Mouse (Mus musculus) stomach, embryonic 16.5 days (tissue): ENCODE results near the gene Elavl4. TPM values are rescaled to one million over a fixed set of nuclear protein-coding genes. Genes with fewer than 3 reads are reported as not detected.

Experiments
- ATAC-seq: fragments of 200-750 bp; cut with Nextera tagmentation; 2 replicates; pipeline ENCODE4 v1.8.0; 2017; ENCODE audit warnings: moderate number of reproducible peaks, moderate TSS enrichment; ENCODE audit not compliant: insufficient read depth, low FRiP score
- H3K27ac ChIP-seq: fragments of 300-500 bp; sonication (generic); 2 replicates; pipeline ENCODE4 v1.5.1; 2014; ENCODE audit warnings: low read length
- H3K27me3 ChIP-seq: fragments of 300-500 bp; sonication (generic); 2 replicates; pipeline ENCODE4 v1.6.1; 2014; ENCODE audit warnings: low read length, control low read depth, mixed read lengths; ENCODE audit not compliant: control insufficient read depth, insufficient read depth
- H3K36me3 ChIP-seq: fragments of 300-500 bp; sonication (generic); 2 replicates; pipeline ENCODE4 v1.6.1; 2014; ENCODE audit warnings: low read length; ENCODE audit not compliant: control insufficient read depth, insufficient read depth
- H3K4me1 ChIP-seq: fragments of 300-500 bp; sonication (generic); 2 replicates; pipeline ENCODE4 v1.6.1; 2014; ENCODE audit warnings: low read length, control low read depth, mixed read lengths; ENCODE audit not compliant: control insufficient read depth, insufficient read depth
- H3K4me2 ChIP-seq: fragments of 300-500 bp; sonication (generic); 2 replicates; pipeline ENCODE4 v1.6.1; 2014; ENCODE audit warnings: low read depth, low read length, mixed read lengths
- H3K4me3 ChIP-seq: fragments of 300-500 bp; sonication (generic); replicated peaks from 2 replicates; pipeline ENCODE4 v1.5.1; 2014; ENCODE audit warnings: mild to moderate bottlenecking, low read length
- H3K9ac ChIP-seq: fragments of 300-500 bp; sonication (generic); 2 replicates; pipeline ENCODE4 v1.6.1; 2014; ENCODE audit warnings: low read length
- H3K9me3 ChIP-seq: fragments of 300-500 bp; sonication (generic); replicated peaks from 2 replicates; pipeline ENCODE4 v1.6.1; 2016; ENCODE audit warnings: low read length, control low read depth; ENCODE audit not compliant: control insufficient read depth
- WGBS: fragments of 180-500 bp; shearing (Covaris S2); extraction: QIAGEN DNeasy Blood & Tissue Kit; methylation state at CpG from one replicate; pipeline ENCODE4 v1.1.7; 2014; 5-methylcytosine and 5-hydroxymethylcytosine counted together
- polyA plus RNA-seq: library from polyadenylated mRNA; unstranded; fragments of >200 nt; fragmentation: Nextera tagmentation; extraction: Ambion mirVana; gene quantifications from 2 replicates; pipeline ENCODE4 v1.2.1, GENCODE M21; 2015

The Elavl4 gene
- polyA plus RNA-seq, 1 experiment from 2014 or later, result 35.3 TPM

GRCm38 (mm10) chr4:110285346-110286330 is 66.1 kb downstream of the Elavl4 start:
- Histone ChIP-seq H3K9me3 (no peaks in the 10 kb centered on the region), H3K27me3 (no peaks in the 10 kb centered on the region), H3K4me1 (no peaks in the 10 kb centered on the region), H3K4me3 (0 out of 2 replicates have a peak overlapping the region, but pooled peaks have one; percentile 1), H3K36me3 (no peaks in the 10 kb centered on the region), H3K9ac (no peak overlapping the region), H3K27ac (no peak overlapping the region), H3K4me2 (peak overlapping the region; percentile 10; the same call in 1 of the 2 replicates)
- ATAC-seq, result no peak
- WGBS, result 22% methylated on average over 15 of the region's 15 CpGs

DNA sequence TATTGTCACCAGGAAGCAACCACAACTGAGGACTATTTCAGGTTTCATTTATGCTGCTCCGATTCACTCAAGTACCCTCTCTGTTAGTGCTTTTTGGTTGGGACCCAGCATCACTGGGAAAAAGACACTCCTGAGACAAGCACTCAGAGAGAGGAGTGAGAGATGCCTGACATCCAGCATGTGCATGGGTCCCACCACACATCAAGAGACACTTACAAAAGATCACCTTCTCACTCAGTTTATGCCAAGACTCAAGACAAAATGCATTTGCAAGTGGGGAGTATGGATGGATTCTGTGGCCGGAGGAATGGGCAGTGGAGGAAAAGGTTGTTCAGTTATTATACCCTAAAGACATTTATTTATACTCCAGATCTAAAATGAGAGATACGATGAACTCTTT is 67.3 kb downstream of the Elavl4 start:
- WGBS, result 86% methylated on average over 3 of the region's 3 CpGs
- H3K4me3 ChIP-seq, result no peak overlapping the region

DNA sequence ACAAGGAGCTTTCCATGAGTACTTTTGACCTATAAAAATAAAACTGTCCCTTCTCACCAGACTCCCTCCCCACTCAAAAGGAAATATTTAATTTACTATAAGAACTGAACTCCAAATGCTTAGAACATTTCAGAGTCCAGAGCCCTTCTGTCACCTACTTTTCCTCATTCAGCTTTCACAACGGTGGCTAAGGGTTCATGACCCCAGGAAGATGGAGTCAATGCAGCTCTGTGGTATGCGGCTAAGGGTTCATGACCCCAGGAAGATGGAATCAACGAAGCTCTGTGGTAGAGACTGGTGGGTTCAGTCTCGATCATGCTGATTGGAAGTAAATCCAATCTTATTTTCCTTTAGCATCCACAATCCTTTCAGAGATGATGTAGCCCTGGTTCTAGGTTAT is 81.7 kb downstream of the Elavl4 start:
- Histone ChIP-seq H3K4me2 (no peak overlapping the region), H3K4me3 (no peak overlapping the region), H3K9ac (no peak overlapping the region), H3K4me1 (no peaks in the 10 kb centered on the region), H3K36me3 (no peaks in the 10 kb centered on the region), H3K9me3 (no peaks in the 10 kb centered on the region), H3K27me3 (no peaks in the 10 kb centered on the region), H3K27ac (no peak overlapping the region)
- no peak for ATAC-seq
- 21% methylated on average over 4 of the region's 4 CpGs for WGBS

More for the DNA sequence above, 67.3 kb downstream of the Elavl4 start:
- Histone ChIP-seq H3K4me2 (no peak overlapping the region), H3K27me3 (no peaks in the 10 kb centered on the region), H3K36me3 (no peaks in the 10 kb centered on the region), H3K27ac (no peak overlapping the region), H3K4me1 (no peaks in the 10 kb centered on the region), H3K9me3 (no peaks in the 10 kb centered on the region), H3K9ac (no peak overlapping the region)
- no peak for ATAC-seq

DNA sequence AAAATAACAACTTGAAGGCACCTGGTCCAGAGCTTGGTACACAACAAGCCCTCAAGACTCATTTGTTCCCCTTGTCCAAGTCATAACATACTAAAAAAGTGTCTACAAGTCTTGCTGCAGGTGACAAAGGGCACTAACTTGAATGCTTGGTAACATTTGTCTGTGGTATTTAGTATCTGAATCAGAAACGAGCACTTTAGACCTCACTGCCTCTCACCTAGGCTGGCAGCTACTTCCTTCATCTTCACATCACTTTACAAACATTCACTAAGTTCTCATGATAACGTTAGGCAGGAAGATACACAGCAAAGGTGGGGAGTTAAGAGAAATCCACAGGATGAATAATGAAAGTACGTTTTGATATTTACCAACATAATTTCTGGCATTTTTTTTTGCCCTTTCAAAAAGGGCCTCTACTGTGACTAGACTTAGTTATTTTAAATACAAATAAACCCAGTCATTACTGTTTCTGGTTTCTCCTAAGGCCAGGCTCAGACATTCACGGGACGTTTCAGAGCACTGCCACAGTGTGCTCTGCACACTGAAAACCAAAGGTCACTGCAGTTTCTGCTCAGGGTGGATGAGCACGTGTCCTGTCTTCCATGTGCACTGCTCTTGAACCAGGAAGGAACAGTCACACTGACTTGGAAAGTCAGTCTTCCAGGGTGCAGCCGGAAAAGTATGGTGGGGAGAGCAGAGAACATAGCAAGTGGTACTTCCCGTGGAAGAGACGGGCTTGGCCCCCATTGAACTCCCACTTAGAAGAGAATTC is 84.7 kb downstream of the Elavl4 start:
- no peak overlapping the region for H3K27ac ChIP-seq
- H3K4me2 ChIP-seq, result no peak overlapping the region
- H3K4me3 ChIP-seq, result no peak overlapping the region
- H3K9me3 ChIP-seq, result no peaks in the 10 kb centered on the region
- H3K9ac ChIP-seq, result no peak overlapping the region
- H3K36me3 ChIP-seq, result no peaks in the 10 kb centered on the region
- H3K27me3 ChIP-seq, result no peaks in the 10 kb centered on the region
- ATAC-seq, result no peak
- WGBS, result 48% methylated on average over 9 of the region's 9 CpGs
- H3K4me1 ChIP-seq, result no peaks in the 10 kb centered on the region

GRCm38 (mm10) chr4:110264345-110264943 is 87.3 kb downstream of the Elavl4 start:
- WGBS, result 43% methylated on average over 8 of the region's 8 CpGs
- Histone ChIP-seq H3K9me3 (no peaks in the 10 kb centered on the region), H3K27me3 (no peaks in the 10 kb centered on the region), H3K9ac (no peak overlapping the region), H3K4me2 (no peak overlapping the region), H3K27ac (no peak overlapping the region), H3K36me3 (no peaks in the 10 kb centered on the region), H3K4me3 (no peak overlapping the region), H3K4me1 (no peaks in the 10 kb centered on the region)
- ATAC-seq, result no peak

DNA sequence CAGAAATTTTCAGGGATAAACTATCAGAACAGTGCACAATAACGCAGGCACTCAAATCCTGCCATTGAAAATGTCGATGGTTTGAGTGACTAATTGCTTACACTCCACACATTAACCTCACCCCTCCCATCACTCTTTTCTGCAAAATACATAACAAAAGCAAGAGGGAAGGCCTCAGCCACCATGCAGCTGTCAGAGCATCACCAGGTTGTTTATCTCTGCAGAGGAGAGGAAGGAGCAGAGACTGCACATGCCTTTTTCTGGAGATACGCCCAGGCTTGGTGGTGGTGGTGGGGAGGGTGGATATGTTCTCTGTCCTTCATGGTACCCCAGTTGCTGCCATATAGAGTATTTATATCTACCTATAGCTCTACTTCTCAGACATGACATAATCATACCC is 94.3 kb downstream of the Elavl4 start:
- H3K36me3 ChIP-seq, result no peaks in the 10 kb centered on the region
- H3K4me3 ChIP-seq, result no peak overlapping the region
- H3K4me2 ChIP-seq, result no peak overlapping the region
- H3K9ac ChIP-seq, result no peak overlapping the region
- WGBS, result 31% methylated on average over 3 of the region's 3 CpGs
- no peak for ATAC-seq
- H3K27me3 ChIP-seq, result no peaks in the 10 kb centered on the region
- H3K27ac ChIP-seq, result no peak overlapping the region
- no peaks in the 10 kb centered on the region for H3K4me1 ChIP-seq
- no peaks in the 10 kb centered on the region for H3K9me3 ChIP-seq

DNA sequence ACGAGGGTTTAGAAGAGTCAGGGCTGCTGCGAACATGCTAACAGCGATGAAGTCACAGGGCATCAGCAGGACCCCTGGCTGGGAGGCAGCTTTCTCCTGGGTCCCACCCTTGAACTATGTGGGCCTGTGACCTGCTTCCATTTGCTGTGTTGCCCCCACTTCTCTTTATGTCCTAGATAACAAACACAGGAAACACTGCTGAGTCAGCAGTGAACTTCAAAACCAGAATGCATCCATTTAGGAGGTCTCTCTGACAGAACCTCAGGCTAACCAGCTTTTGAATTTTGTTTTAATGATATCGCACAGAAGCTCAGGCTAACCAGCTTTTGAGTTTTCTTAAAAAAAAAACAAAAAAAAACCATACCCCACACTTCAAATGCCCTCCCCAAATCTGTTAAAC is 96.1 kb downstream of the Elavl4 start:
- no peaks in the 10 kb centered on the region for H3K9me3 ChIP-seq
- 81% methylated on average over 4 of the region's 4 CpGs for WGBS
- no peaks in the 10 kb centered on the region for H3K36me3 ChIP-seq
- no peak overlapping the region for H3K4me2 ChIP-seq
- no peaks in the 10 kb centered on the region for H3K4me1 ChIP-seq
- no peaks in the 10 kb centered on the region for H3K27me3 ChIP-seq
- ATAC-seq, result no peak
- no peak overlapping the region for H3K9ac ChIP-seq
- no peak overlapping the region for H3K4me3 ChIP-seq
- H3K27ac ChIP-seq, result no peak overlapping the region

DNA sequence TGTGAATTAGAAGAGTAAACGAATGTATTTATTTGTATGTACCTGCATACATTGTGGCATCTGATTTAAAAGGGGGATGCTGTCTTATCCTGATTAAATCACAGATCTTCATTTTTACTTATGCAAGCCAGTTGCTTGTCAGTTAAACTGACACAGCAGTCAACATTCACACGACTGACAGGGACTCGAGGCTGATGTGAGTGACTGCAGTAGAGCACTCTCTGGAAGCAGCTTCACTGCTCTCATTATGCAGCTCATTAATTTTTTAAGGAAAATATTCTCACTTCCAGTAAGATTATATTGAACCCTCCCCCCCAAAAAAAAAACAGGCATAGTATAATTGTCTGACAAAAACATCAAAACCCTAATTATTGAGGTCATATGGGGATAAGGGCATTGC is 101.7 kb downstream of the Elavl4 start:
- Histone ChIP-seq H3K27me3 (no peaks in the 10 kb centered on the region), H3K36me3 (no peaks in the 10 kb centered on the region), H3K27ac (no peak overlapping the region), H3K4me1 (no peaks in the 10 kb centered on the region), H3K9me3 (no peaks in the 10 kb centered on the region), H3K9ac (no peak overlapping the region), H3K4me2 (no peak overlapping the region), H3K4me3 (no peak overlapping the region)
- ATAC-seq, result no peak
- 72% methylated on average over 3 of the region's 3 CpGs for WGBS

DNA sequence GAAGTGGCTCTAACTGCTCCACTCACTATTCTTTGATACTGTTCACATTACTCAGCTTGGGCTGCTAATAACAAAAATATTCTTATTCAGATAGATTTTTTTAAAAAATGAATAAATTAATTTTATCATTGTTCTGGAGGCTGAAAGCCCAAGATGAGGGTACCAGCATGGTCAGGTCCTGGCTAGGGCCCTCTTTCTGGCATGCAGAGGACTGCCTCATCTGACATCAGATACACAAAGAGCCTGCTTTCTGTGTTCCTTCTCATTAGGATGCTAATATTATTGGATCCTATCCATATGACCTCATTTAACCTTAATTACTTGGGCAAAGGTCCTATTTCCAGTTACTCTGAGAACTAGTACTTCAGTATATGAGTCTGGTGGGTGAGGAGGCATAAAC is 108.8 kb downstream of the Elavl4 start:
- Histone ChIP-seq H3K9me3 (no peaks in the 10 kb centered on the region), H3K4me3 (no peak overlapping the region), H3K9ac (no peak overlapping the region), H3K4me1 (no peaks in the 10 kb centered on the region), H3K36me3 (no peaks in the 10 kb centered on the region), H3K27me3 (no peaks in the 10 kb centered on the region), H3K27ac (no peak overlapping the region), H3K4me2 (no peak overlapping the region)
- ATAC-seq, result no peak
